Mouse (Mus musculus) heart, adult 9 months (tissue): ENCODE measurements around the gene Taf13.
"Not testable (repeated sequence)": the region's sequence is repeated elsewhere in the genome, so short reads cannot be mapped to it uniquely, and the experiment has no call there.

Experiments
- DNase-seq, 2 experiments: peaks; one replicate each; pipeline ENCODE4 v3.0.0; 2022; ENCODE audit warnings: low spot score in 2 of 2

The Taf13 gene

DNA sequence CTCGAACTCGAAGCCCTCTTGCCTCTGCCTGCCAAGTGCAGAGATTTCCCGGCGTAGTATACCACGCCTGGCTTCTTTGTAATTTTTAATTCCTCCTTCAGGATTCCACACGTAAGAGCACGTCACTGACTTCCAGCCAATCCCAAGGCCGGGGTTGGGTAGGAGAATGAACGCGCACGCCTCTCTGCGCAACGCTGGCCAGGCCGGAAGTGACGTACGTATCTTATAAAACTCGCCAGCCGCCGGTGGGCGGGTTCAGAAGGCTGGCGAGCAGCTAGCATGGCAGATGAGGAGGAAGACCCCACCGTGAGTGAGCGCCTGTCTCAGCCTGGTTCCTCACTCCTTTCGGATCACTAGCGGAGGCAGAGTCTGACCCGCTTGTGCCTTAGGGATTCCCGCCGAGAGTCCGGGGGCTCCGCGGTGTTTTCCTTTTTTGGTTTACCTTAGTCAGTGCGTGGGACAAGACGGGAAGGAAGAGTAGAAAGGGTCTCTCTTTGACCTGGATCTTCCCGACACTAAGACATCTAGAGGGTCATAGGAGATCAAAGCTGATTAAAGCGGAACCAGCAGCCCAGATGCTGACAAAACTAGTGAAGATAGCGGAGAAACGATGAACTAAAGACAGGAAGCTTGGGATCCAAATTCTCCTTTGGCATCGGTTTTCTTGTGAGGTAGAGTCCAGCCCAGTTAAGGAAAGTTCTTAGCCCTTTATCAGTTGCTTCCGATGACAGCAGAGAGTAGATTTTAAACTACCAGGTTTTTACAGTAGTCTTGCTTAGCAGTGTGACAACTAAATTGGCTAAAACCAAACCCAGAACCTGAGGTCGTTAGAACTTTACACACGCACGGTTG, at the start of gene Taf13:
Gene Taf13 (plus strand): TSS at position 256 of the 852 bp plus-strand sequence.
- peak; percentile 98 to 99 for DNase-seq

DNA sequence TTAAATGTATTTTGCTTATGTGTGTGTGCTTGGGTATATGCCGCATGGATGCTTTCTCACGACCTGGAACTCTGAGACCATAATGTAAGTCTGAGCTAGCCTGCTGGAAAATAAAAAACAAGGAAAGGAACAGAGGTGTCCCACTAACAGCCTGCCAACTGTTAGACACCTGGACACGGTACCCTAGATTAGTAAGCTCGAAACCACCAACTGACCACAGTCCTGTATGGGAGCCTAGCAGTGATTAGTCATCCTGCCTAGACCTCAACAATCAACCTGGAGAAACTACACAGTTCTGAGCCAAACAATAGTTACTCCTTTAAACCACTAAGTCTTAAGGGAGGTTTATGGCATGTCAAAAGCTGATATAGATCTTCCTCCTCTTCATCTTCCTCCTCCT, 48.1 kb upstream of the Taf13 start:
- no peak for DNase-seq

DNA sequence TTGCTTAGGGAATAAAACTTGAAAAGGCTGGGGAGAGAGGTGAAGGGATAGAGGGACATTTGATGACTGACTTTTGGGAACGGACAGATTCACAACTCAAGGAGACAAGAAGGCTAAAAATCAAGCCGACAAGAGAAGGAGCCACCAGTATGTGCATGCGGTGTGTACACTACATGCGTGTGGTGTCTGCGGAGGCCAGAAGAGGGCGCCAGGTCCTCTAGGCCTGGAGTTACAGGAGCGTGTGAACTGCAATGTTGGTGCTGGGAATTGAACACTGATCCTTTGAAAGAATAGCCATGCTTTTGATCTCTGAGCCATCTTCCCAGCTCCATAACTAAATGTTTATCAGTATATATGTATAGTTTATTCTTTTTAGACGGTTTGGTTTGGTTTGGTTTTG, 43.0 kb upstream of the Taf13 start:
- DNase-seq: no peak

DNA sequence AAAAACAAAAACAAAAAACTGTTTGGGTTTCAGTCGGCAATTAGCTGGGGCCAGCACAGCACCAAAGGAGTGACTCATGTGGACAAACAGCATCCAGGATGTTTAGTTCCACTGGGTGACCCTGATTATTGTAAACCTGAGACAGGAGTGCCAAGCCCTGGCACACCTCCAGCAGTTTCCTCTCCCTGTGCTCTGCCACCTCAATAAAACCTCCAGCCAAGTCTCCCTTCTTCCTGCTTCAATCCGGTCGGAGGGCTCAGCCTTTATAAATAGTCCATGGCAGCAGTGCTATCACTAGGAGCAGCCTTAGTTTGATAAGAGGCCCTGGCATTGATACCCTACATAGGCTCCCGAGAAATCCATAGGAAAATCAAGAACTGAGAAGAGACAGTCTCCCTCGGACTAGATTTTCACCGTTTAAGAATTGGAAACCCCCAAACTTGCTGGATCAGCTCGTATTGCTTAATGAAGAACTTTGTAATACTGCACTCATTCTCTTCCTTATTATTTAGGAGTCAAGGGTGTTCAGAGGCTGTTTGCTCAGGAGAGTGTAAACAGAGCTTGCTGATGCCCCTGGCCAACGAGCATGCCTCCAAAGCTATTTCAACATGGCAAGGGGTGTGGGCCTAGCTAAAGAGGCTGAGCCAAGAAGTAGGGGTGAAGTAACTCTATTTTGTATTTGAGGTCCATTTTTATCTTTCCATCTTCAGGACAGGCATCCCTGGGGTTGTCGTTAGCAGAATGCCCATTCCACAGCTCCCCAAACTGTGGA, 38.2 kb upstream of the Taf13 start:
- no peak for DNase-seq

DNA sequence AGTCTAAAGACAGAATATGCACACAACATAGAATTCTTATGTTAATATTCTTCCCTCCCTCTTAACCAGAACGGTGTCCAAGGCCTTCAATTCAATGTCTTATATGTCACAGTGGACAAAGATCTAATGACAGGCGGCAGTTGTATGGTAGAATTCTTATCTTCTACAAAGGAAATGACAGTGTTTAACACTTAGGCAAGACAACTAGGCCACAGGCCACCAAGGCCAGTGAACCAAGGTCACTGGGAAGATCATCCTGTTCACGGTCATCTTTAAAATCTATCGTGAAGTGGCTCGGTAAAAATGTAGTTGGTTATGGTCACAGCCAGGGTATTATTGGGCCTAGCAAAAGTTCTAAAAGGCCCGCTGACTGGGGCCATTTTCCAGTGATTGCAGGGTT, 37.5 kb upstream of the Taf13 start, which contains the start of gene 1700013F07Rik:
Gene 1700013F07Rik (plus strand): TSS at position 200 of the 400 bp plus-strand sequence.
- DNase-seq: no peak

DNA sequence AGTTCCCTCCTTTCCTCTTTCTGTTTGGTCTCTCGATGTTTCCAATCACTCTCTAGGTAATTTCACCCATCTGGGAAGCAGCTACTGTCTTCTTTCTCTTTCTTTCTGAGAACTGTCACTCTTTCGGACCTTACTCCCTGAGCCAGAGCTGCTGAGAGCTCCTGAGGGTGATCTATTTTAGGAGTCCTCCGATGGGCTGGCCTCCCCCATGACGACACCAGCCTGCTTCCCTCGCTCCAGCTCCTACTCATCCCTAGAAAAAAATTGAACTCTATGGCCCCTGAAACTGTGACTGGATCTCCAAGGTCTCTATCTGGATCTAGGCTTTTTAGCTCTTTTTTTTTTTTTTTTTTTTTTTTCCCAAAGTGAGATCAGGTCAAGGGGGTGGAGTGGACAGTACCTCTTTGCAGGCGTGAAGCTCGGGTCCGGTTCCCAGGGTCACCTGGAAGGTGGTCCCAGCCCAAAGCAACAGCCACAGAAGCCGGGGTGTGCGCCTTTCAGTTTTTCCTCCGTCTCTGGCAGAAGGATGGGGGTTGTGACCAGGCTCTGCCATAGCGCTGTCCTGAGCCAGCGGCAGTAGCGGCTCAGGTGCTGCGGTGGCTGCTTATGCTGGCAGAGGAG, 35.5 kb upstream of the Taf13 start:
- no peak for DNase-seq

DNA sequence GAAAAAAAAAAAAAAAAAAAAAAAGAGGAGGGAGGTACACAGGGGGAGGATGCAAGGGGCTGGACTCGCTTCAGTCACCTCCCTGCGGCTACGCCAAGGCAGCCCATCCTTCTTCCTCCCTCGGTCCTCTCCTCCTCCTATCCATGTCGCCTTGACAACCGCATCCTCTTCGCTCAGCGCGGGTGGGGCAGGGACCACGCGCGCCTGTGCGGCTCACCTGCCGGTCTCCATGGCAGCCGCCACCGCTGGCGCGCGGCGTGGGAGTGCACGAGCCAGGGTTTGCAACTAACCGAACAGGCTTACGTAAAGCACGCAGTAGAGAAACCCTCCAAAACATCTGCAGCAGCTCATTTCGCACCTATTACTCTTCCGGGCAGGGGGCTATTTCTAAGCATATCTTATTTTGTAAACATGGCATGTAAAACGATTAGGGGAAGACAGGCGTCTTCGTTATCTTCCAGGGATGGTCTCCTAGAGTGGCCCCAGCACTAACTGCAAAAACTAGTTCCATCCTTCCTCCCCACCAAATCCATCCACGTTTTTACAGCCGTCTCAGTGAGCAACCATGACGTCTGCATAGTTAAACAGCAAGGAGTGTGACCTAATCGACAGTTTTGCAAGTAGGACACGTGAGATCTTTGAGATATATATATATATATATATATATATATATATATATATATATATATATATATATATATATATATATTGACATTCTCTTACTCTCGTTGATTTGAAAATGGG, 34.8 kb upstream of the Taf13 start, which contains the start of gene 5330417C22Rik:
Gene 5330417C22Rik (minus strand): TSS at position 20 of the 744 bp plus-strand sequence.
- peak in 1 of 2 experiments; percentile 2 for DNase-seq

DNA sequence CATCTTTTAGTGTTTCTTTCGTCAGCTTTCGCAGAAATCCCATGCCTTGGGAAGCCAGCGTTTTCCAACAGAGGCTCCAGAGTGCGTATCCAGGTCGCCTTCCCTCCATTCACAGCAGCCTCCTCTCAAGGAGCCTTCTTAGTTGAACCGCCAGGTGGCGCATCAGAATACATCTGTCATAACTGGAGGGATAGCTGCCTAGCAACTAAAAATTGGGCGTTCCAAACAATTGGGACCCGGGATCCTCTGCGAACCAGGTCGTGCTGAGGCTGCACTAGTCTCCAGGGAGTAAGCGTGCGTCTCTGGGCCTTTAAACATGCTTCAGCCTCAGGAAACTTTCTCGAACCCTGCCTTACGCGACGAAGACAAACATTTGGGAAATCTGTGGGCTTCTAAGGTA, 34.2 kb upstream of the Taf13 start:
- peak; percentile 80 to 81 for DNase-seq

DNA sequence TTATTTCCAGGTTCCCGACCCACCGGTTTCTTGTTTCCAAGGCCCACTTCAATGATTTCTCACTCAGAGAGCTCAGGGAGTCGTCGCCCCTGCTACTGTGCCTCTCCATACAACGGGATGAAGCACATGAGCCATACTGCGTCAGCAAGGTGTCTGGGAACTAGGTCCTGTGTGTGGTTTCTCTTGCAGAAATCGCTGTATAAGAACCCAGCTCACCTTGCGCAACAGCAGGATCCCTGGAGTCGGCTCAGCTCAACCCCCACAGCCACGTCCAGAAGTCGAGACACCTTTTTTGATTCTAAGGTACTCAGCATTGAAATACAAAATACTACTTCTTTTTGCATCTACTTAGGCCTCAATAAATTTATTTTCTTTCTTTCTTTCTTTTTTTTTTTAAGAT, 29.2 kb upstream of the Taf13 start:
- DNase-seq: no peak

DNA sequence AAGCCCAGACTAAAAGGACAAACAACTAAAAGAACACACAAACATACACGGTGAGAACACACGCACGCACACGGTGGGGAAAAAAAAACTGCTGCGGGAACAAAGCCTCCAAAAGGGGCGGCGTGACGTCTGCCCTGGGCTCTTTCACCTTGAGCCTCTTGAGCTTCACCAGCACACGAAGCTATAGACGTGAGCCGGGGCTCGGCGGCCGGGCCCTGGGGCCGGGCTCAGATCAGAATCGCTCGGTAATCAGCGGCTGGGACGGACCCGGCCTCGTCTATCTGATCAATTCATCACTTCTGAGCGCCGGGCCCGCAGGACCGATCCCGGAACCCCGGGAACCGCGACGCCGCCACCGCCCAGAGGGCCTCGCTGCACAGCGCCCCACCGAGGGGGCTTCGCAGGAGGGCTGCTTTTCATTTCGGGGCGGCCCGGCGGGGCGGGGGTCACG, 17.4 kb upstream of the Taf13 start:
- no peak for DNase-seq

DNA sequence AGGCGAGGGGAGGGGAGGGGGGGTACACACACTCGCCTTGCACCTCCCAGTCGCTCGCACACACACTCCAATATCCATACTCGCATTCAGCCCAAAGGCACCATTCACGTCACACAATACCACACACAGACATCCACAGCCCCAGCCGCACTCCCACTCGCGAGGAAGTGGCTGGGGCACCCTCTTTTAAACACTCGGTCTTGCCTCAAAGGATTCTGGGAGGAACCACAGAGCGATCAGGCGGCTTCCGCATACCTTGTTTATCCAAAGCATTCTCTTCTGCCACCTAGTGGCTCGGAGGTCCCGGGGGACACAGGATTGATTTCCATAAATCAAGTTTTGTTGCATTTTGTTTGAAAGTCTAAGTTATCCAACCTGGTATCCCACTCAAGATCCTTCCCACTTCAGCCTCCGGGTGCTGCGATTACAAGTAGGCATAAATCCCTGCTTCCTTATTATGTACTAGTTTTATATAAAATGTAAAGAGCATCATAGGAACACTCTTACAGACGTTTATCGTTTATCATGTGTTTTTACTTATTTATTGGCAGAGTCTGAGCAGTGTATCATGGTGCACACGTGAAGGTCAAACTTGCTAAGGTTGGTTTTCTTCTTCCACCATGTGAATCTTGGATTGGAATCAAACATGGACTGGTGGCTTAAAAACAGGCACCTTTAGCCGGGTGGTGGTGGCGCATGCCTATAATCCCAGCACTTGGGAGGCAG, 16.7 kb upstream of the Taf13 start:
- DNase-seq: peak; percentile 93

DNA sequence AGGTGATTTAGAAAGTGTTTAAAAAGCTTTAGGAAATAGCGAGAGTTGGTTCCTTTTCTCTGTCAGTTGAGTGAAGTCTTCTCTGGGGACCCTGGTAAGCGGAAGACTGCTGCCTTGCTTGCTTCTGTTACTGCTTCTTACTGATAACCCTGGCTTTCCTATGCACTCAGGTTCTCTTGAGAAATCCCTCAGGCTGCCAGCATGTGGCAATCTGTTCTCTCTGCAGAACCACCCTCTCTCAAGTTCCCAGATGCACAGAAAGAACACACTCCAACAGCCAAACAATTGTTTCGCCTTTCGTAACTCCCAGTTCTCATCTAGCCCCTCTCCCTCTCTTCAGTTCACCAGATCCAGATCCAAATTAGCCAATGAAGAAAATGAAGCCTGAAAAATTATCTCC, 13.6 kb upstream of the Taf13 start:
- no peak for DNase-seq

DNA sequence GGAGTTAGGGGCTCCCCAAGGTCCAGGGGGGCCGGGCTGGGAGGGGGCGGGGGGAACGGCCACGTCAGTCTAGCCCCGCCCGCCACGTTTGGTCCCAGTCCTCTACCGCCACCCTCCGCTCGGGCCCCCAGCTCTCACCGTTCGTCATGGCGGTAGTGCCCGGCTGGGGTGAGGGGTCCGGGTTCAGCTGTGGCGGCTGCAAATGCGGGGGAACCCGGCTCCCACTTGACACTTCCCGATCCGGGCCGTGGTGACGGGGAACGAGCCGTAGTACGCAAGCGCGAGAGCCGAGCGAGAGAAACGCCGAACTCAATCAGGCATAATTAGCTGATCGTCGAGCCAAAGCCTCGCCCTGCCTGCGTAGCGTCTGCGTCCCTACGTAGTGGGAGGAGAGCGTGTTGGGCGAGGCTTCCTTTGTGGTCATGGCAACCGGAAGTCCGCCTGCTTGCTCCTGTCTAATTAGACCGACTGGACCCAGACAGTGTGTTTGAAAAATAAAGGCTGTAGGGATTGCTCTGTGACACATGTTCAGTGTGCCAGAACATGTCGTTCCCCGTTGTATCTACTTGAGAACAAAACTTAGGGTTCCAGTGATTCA, 9.3 kb upstream of the Taf13 start, which contains the start of gene Tmem167b:
Gene Tmem167b (minus strand): TSS at position 334 of the 598 bp plus-strand sequence.
- DNase-seq: peak; percentile 98 to 99

DNA sequence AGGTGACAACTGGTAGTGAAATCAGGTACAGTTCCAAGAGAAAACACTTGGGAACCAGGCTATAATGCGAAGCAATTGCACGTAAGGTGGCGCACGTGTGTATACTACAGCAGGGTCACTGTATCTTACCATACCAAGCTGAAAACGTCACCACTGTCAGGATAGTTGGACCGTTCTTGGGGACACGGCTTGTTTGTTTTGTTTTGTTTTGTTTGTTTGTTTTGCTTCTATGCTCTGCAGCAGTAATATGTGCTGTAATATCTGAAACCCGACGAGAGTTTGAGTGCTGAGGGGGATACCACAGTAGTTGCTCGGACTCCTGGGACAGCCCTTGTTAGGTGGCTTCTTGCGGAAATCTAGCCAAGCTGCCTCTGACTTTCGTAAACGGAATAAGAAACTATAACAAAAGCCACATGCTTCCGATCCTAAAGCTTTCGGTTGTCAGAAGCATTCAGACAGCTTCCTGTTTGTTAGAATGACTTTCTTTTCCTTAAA, 8.7 kb upstream of the Taf13 start:
- peak; percentile 34 to 37 for DNase-seq

DNA sequence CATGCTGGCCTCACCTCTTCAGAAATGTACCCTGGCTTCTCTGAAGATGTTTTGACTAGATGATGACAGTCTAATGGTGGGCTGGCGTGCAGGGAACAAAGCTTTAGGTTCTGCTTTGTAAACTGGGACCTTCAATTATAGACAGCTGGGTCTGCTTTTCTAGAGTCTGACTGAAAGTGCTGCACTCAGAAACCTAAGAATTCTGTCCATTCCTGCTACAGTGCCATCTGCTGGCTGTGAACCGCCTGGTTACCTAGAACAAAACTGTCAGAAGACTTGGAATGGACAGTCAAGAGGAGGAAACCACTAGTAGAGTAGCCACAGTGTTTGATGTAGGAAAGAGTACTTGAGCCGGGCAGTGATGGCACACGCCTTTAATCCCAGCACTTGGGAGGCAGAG, 8.2 kb upstream of the Taf13 start:
- peak; percentile 60 to 83 for DNase-seq

DNA sequence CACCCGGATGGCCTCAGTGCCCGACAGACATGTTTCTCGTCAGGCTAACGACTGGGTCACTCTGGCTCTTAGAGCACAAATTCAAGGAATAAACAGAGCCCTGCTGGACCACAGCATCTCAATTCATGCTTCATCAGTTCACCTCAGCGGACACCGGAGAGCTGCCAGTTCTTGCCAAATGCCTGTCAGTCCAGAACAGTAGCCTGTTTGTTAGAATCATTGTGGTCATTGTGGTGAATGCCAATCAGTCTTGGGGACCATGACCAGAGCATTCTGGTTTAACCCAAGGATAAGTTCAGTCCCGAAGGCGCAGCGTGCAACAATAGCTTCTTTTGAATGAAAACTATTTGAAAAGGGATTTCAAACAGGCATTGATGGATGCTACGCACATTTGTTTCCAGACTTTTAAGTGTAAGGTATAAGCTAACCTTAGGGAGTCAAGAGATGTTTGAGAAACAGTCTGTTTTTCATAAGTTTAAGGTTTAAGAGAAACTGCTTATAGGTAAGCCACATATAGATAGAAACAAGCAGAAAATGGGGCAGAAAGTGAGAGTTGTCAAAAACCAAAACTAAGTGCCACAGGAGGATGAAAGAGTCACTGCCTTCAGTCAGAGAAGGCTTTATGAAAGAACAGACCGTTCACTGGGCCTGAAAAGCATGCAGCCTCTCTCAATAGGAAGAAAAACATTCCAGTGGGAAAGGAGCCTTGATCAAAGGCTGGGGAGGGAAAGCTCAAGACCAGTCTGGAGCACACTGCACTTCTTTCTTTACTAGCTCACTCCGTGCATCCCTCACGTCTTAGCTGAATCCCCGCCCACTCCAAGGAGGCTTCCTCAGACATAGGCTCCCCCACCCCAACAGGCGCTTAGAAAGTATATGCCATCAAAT, 3.3 kb upstream of the Taf13 start:
- no peak for DNase-seq

DNA sequence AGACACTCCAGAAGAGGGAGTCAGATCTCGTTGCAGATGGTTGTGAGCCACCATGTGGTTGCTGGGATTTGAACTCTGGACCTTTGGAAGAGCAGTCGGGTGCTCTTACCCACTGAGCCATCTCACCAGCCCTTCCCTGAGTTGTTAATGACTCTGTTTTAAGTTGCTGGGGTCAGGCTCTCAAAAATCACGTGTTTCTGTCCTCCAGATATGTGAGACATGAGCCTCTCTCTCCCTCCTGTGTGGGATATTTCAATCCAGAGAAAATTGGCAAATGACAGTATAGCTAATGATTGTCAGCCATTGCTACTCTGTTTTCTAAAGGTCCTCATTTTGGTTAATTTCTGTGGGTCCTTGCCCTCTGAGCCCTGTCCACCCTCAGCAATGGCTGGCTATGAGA, 1.9 kb upstream of the Taf13 start:
- not testable (repeated sequence) for DNase-seq

DNA sequence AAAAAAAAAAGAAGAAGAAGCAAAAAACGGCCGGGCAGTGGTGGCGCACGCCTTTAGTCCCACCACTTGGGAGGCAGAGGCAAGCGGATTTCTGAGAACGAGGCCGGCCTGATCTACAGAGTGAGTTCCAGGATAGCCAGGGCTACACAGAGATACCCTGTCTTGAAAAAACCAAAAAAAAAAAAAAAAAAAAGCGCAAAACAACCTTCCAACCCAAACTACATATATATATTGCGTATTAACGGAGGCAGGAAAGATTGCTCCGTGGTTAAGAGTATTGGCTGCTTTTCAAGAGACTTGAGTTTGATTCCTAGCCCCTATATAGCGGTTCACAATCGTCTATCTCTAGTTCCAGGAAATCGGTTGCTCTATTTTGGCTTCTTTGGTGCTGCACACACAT, 685 bp upstream of the Taf13 start:
- no peak for DNase-seq
